8 mouse cellular contexts compared by ENCODE assay signal in the genomic region with DNA sequence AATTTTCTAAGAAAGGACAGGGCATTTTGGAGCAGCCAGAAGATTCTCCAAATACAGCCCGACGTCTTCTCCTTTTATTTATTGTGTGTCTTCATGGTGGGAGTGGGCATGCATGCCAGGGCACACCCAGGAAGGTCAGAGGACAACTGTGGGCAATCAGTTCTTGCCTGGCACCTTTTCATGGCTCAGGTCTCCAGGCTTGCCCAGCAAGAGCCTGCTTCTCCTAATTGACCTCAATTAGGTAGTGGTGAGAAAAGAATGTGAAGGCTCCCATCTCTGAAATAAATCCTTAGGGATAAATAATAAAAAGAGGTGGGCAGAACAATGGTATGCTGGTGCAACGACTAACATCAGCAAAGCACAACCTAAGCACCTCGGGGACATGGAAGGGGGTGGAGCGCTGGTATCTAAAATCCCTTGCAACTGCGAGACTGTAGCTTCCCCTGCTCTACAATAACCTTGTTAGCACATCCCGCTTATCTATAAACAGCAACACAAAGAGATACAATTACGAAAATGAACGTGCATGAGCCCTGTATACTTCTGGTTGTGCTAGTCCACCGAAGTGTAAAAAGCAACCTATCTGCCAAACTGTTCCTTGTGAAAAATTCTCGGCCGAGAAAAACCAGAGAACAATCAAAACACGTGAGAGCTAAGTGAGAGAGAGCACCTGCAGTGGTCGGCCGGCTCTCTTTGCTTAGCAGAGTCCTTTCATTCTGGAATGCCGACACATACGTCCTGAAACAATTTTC. TPM values are rescaled to one million over a fixed set of nuclear protein-coding genes. Genes with fewer than 3 reads are reported as not detected.
A peak's percentile ranks its signal among the peaks of the same experiment; 100 is the strongest.
DNase-seq lines count a peak whose midpoint lies in the region; ATAC-seq and TF ChIP-seq lines count a peak whose summit lies in the region.

No protein-coding gene starts in this region.

- WGBS in heart, embryonic 16.5 days, result 4% methylated on average over 17 of the region's 17 CpGs

- H3K27ac ChIP-seq in left cerebral cortex, adult 2 months, result peak overlapping the region; percentile 90
- peak overlapping the region; percentile 87 for H3K27ac ChIP-seq in bone marrow macrophage, adult 2 months (ENCODE audit: insufficient read depth, low read depth, low read length)
- peak overlapping the region; percentile 100 for H3K27ac ChIP-seq in heart, embryonic 16.5 days (ENCODE audit: low read length)

- H3K9me3 ChIP-seq in heart, embryonic 16.5 days (replicated peaks; ENCODE audit: control insufficient read depth, low read length), result no peaks in the 10 kb centered on the region

- H3K27me3 ChIP-seq in heart, embryonic 16.5 days (ENCODE audit: control insufficient read depth, insufficient read depth, low read length), result no peaks in the 10 kb centered on the region

- peak overlapping the region; percentile 93 for H3K4me2 ChIP-seq in heart, embryonic 16.5 days (ENCODE audit: low read depth, low read length)

- peak overlapping the region; percentile 78 for H3K4me3 ChIP-seq in left cerebral cortex, adult 2 months
- H3K4me3 ChIP-seq in bone marrow macrophage, adult 2 months (ENCODE audit: insufficient read depth, low read length), result peak overlapping the region; percentile 72
- H3K4me3 ChIP-seq in heart, embryonic 16.5 days (ENCODE audit: low read length), result peak overlapping the region; percentile 96

- H3K4me1 ChIP-seq in bone marrow macrophage, adult 2 months (ENCODE audit: control insufficient read depth, insufficient read depth, low read length), result peaks cover 22% of the 10 kb centered on the region
- peaks cover 25% of the 10 kb centered on the region for H3K4me1 ChIP-seq in heart, embryonic 16.5 days (ENCODE audit: control insufficient read depth, insufficient read depth, low read length)

- intact Hi-C loops in left cerebral cortex, adult 2 months (cut with DNase I), result no loop called here
- intact Hi-C loops in left cerebral cortex, postnatal 10 days (cut with DNase I), result loop anchor here (10.0 kb wide), 1 partner anchor 59 kb away; no protein-coding TSS in a partner anchor

- H3K36me3 ChIP-seq in heart, embryonic 16.5 days (ENCODE audit: control insufficient read depth, insufficient read depth), result no peaks in the 10 kb centered on the region

- TF ChIP-seq POLR2A in bone marrow macrophage, adult 2 months (IDR thresholded peaks at IDR 0.05; ENCODE audit: borderline replicate concordance, low read depth, low read length), result no peak

- DNase-seq in left cerebral cortex, adult 2 months (ENCODE audit: extremely low spot score in 1 of 2, low spot score in 2 of 2), result no peak
- DNase-seq in left cerebral cortex, postnatal 10 days (ENCODE audit: extremely low spot score in 1 of 2, low spot score in 2 of 2), result no peak
- DNase-seq in T-cell, adult 2 months (ENCODE audit: low spot score), result no peak
- no peak for DNase-seq in frontal cortex, postnatal 10 days (ENCODE audit: low spot score in 2 of 2)
- no peak for DNase-seq in retina, embryonic 14.5 days (ENCODE audit: low spot score)

- no peak for ATAC-seq in heart, embryonic 16.5 days (replicated peaks; ENCODE audit: extremely low read depth, insufficient read depth, low FRiP score)
- ATAC-seq in megakaryocyte-erythroid progenitor cell, adult 5-6 weeks (replicated peaks; ENCODE audit: low FRiP score, low TSS enrichment, poor library complexity, severe bottlenecking), result peak; percentile 51; the same call in 1 of the 2 replicates

- peak overlapping the region; percentile 99 for H3K9ac ChIP-seq in heart, embryonic 16.5 days (ENCODE audit: low read length)

- TF ChIP-seq CTCF in left cerebral cortex, adult 2 months (IDR thresholded peaks at IDR 0.05), result no peak
- no peak for TF ChIP-seq CTCF in bone marrow macrophage, adult 2 months (IDR thresholded peaks at IDR 0.05; ENCODE audit: low read depth, low read length)

RNA-seq across cellular contexts. Expression of a gene that starts 1.2 kb away (rescaled TPM):
- 10 to 100 TPM; 54.7 to 55.2 TPM for total RNA-seq in left cerebral cortex, adult 2 months (2021)
- total RNA-seq in left cerebral cortex, postnatal 10 days (2021), result 10 to 100 TPM; 78.8 to 81.4 TPM
- 48.1 and 49.9 TPM in 2 replicates for polyA plus RNA-seq in bone marrow macrophage, adult 2 months (2012; ENCODE audit: insufficient read depth, insufficient read length, missing spikeins)
- polyA plus RNA-seq in heart, embryonic 16.5 days (2015; fragmentation: Nextera tagmentation; extraction: Ambion mirVana), result 30.8 and 35.0 TPM in 2 replicates
- total RNA-seq in megakaryocyte-erythroid progenitor cell, adult 5-6 weeks (2014; fragmentation: Nextera tagmentation), result 0.35 and 2.2 TPM in 2 replicates
- 0.34 TPM in 1 of 2 replicates, not detected in the other for total RNA-seq in megakaryocyte-erythroid progenitor cell, adult 5-6 weeks (2017)

RNA-seq across cellular contexts. Expression of a gene that starts 13.9 kb away (rescaled TPM):
- 1 to 10 TPM; 2.8 to 3.4 TPM for total RNA-seq in left cerebral cortex, adult 2 months (2021)
- total RNA-seq in left cerebral cortex, postnatal 10 days (2021), result 1 to 10 TPM; 1.5 to 3.4 TPM
- not detected in 2 replicates for polyA plus RNA-seq in bone marrow macrophage, adult 2 months (2012; ENCODE audit: insufficient read depth, insufficient read length, missing spikeins)
- polyA plus RNA-seq in heart, embryonic 16.5 days (2015; fragmentation: Nextera tagmentation; extraction: Ambion mirVana), result 22.6 and 25.8 TPM in 2 replicates
- not detected in 2 replicates for total RNA-seq in megakaryocyte-erythroid progenitor cell, adult 5-6 weeks (2014; fragmentation: Nextera tagmentation)
- total RNA-seq in megakaryocyte-erythroid progenitor cell, adult 5-6 weeks (2017), result not detected in 2 replicates

Comparison
In these comparisons a context has a peak if more than half of its experiments do, and no peak if none do; other contexts are left out.
1. RNA of a gene that starts 1.2 kb away (total RNA-seq): 78.8 to 81.4 TPM in left cerebral cortex, postnatal 10 days and 54.7 to 55.2 TPM in left cerebral cortex, adult 2 months; 0.34 to 2.2 TPM in megakaryocyte-erythroid progenitor cell, adult 5-6 weeks; every median in the first group is over 10 times any median in the second.
2. Peak in every context shown above with its lines, with median percentiles within 50 percentile points of each other: H3K27ac ChIP-seq and H3K4me3 ChIP-seq.